Mouse (Mus musculus) myocyte (in vitro differentiated cells): ENCODE results near the gene Phf21a.

Experiments used
- E2F4 ChIP-seq: IDR thresholded peaks from one replicate; pipeline ENCODE4 v1.6.1; 2011; ENCODE audit warnings: mild to moderate bottlenecking, control low read depth, moderate library complexity; ENCODE audit not compliant: insufficient read depth
- MAX ChIP-seq: IDR thresholded peaks from one replicate; pipeline ENCODE4 v1.6.1; 2011; ENCODE audit warnings: low read depth, mild to moderate bottlenecking, control low read depth
- MYOD1 ChIP-seq, 3 experiments: IDR thresholded peaks; one replicate each; pipeline ENCODE4 v1.6.1; 2011; ENCODE audit warnings: control low read depth in 2 of 3, low read depth in 2 of 3, mild to moderate bottlenecking in 2 of 3, moderate library complexity in 1 of 3; ENCODE audit not compliant: insufficient read length in 2 of 3, control insufficient read depth in 1 of 3
- MYOG ChIP-seq, 3 experiments: IDR thresholded peaks; one replicate each; pipeline ENCODE4 v1.6.1; 2011; ENCODE audit warnings: control low read depth in 2 of 3, low read depth in 2 of 3, mild to moderate bottlenecking in 2 of 3; ENCODE audit not compliant: insufficient read length in 2 of 3, control insufficient read depth in 1 of 3, insufficient read depth in 1 of 3
- POLR2A ChIP-seq: IDR thresholded peaks from one replicate; pipeline ENCODE4 v1.6.1; 2011; ENCODE audit warnings: low read depth, mild to moderate bottlenecking, control low read depth, moderate library complexity; ENCODE audit not compliant: insufficient read length
- POLR2AphosphoS2 ChIP-seq: IDR thresholded peaks from one replicate; pipeline ENCODE4 v1.6.1; 2011; ENCODE audit warnings: low read depth, control low read depth; ENCODE audit not compliant: insufficient read length
- TCF12 ChIP-seq: IDR thresholded peaks from one replicate; pipeline ENCODE4 v1.6.1; 2011; ENCODE audit warnings: mild to moderate bottlenecking, control low read depth; ENCODE audit not compliant: poor library complexity, insufficient read depth, severe bottlenecking
- USF1 ChIP-seq: IDR thresholded peaks from one replicate; pipeline ENCODE4 v1.6.1; 2011; ENCODE audit warnings: low read depth, mild to moderate bottlenecking, control low read depth, moderate library complexity

DNA sequence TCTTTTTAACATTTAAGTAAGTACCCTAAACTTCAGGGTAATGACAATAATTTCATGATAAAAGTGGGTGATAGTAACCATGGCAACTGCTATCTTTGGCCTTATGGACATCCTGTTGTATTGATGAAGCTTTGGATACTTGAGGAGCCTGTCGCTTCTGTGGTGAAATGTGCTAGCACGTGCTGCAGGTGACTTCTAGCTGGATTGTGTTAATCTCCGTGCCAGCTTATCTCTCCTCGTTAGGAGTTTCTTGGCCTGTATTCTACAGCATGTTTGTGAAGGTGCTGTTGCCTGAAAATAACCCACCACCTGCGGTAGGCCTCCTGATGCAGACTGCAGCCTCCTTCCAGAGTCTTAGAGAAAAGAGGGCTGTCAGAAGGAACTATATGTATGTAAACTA, 98.0 kb downstream of the Phf21a start:
- no peak for TF ChIP-seq MAX
- TF ChIP-seq POLR2A, result no peak
- no peak for TF ChIP-seq POLR2AphosphoS2
- no peak for TF ChIP-seq E2F4
- no peak for TF ChIP-seq MYOD1 (IDR thresholded peaks at IDR 0.05; ENCODE audit: control insufficient read depth in 1 of 3, insufficient read length in 2 of 3, low read depth in 2 of 3)
- TF ChIP-seq TCF12, result no peak
- no peak for TF ChIP-seq MYOG (IDR thresholded peaks at IDR 0.05; ENCODE audit: control insufficient read depth in 1 of 3, insufficient read depth in 1 of 3, insufficient read length in 2 of 3, low read depth in 2 of 3)
- TF ChIP-seq USF1, result no peak
